Mouse (Mus musculus) limb, embryonic 14.5 days (tissue): Measurements from ENCODE around the gene Gpbp1. TPM values are rescaled to one million over a fixed set of nuclear protein-coding genes. Genes with fewer than 3 reads are reported as not detected.

Experiments used
- ATAC-seq: fragments of 200-750 bp; cut with Nextera tagmentation; 2 replicates; pipeline ENCODE4 v1.8.0; 2017; ENCODE audit warnings: low read depth, moderate number of reproducible peaks, moderate TSS enrichment; ENCODE audit not compliant: low FRiP score
- DNase-seq: peaks from one replicate; pipeline ENCODE4 v3.0.0-alpha.2; 2015; ENCODE audit warnings: low spot score
- H3K27ac ChIP-seq: fragments of 300-500 bp; sonication (generic); replicated peaks from 2 replicates; pipeline ENCODE4 v1.5.1; 2014; ENCODE audit warnings: low read depth, mild to moderate bottlenecking, low read length, moderate library complexity, mixed read lengths
- H3K27me3 ChIP-seq: fragments of 300-500 bp; sonication (generic); 2 replicates; pipeline ENCODE4 v1.6.1; 2014; ENCODE audit warnings: low read length, mixed read lengths; ENCODE audit not compliant: control insufficient read depth, insufficient read depth
- H3K36me3 ChIP-seq: fragments of 300-500 bp; sonication (generic); 2 replicates; pipeline ENCODE4 v1.6.1; 2014; ENCODE audit warnings: mild to moderate bottlenecking, low read length, moderate library complexity, mixed read lengths; ENCODE audit not compliant: control insufficient read depth, insufficient read depth
- H3K4me1 ChIP-seq: fragments of 300-500 bp; sonication (generic); 2 replicates; pipeline ENCODE4 v1.6.1; 2014; ENCODE audit warnings: antibody characterized with exemption, low read length, mixed read lengths; ENCODE audit not compliant: control insufficient read depth, insufficient read depth
- H3K4me2 ChIP-seq: fragments of 300-500 bp; sonication (generic); replicated peaks from 2 replicates; pipeline ENCODE4 v1.6.1; 2014; ENCODE audit warnings: low read depth, mild to moderate bottlenecking, low read length, moderate library complexity; ENCODE audit not compliant: severe bottlenecking
- H3K4me3 ChIP-seq: fragments of 300-500 bp; sonication (generic); replicated peaks from 2 replicates; pipeline ENCODE4 v1.5.1; 2014; ENCODE audit warnings: low read length
- H3K9ac ChIP-seq: fragments of 300-500 bp; sonication (generic); 2 replicates; pipeline ENCODE4 v1.6.1; 2014; ENCODE audit warnings: mild to moderate bottlenecking, low read depth, low read length, moderate library complexity; ENCODE audit not compliant: severe bottlenecking
- H3K9me3 ChIP-seq: fragments of 300-500 bp; sonication (generic); 2 replicates; pipeline ENCODE4 v1.6.1; 2016; ENCODE audit warnings: low read length; ENCODE audit not compliant: control insufficient read depth
- POLR2A ChIP-seq: fragments of 200-500 bp; IDR thresholded peaks from 2 replicates; pipeline ENCODE4 v1.8.0; 2012; ENCODE audit warnings: inconsistent platforms, mild to moderate bottlenecking, moderate library complexity, borderline replicate concordance; ENCODE audit not compliant: insufficient read depth, insufficient read length; ENCODE audit errors: extremely low read depth
- WGBS: fragments of 180-500 bp; shearing (Covaris S2); extraction: QIAGEN DNeasy Blood & Tissue Kit; methylation state at CpG from one replicate; pipeline ENCODE4 v1.1.7; 2014; 5-methylcytosine and 5-hydroxymethylcytosine counted together
- polyA plus RNA-seq, 2 experiments: library from polyadenylated mRNA; depleted of rRNA in 1 of 2; stranded (reverse) in 1 of 2; unstranded in 1 of 2; fragments of >200 nt; fragmentation: Nextera tagmentation in 1 of 2; extraction: Ambion mirVana in 1 of 2; gene quantifications; 2 replicates each; pipeline versions ENCODE4 v1.2.1 to v1.2.3; 2012 to 2014

Gpbp1 gene
- polyA plus RNA-seq, 2 experiments = 53.3 to 84.2 TPM

DNA sequence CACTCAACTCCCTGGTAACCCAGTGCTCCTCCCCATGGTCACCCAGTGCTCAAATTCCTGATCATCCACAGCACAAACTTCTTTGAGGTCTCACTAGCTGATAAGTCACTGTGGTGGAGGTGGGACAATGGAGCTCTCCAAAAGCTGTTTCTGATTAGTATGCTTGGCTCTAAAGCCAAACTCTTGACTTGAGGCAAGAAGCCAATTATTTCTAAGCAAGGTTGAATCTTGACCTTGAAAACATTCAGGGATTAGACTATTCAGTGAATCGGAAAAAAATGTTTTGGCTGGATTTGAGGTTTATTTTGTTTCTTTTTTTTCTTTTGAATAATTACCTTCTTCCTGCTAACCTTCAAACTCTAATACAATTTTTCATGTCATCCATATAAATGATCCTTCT lies 98.9 kb downstream of the Gpbp1 start:
- H3K27ac ChIP-seq = no peak overlapping the region
- WGBS = 56% methylated on average over 1 of the region's 1 CpGs
- H3K4me3 ChIP-seq = no peak overlapping the region
- no peaks in the 10 kb centered on the region for H3K4me1 ChIP-seq
- no peaks in the 10 kb centered on the region for H3K9me3 ChIP-seq
- H3K36me3 ChIP-seq = no peaks in the 10 kb centered on the region
- ATAC-seq = no peak
- H3K9ac ChIP-seq = no peak overlapping the region
- no peaks in the 10 kb centered on the region; the same call in 1 of the 2 replicates for H3K27me3 ChIP-seq
- no peak overlapping the region for H3K4me2 ChIP-seq
- TF ChIP-seq POLR2A = no peak
- peak; percentile 53 for DNase-seq

- TF ChIP-seq POLR2A = no peak
- 54% methylated on average over 12 of the region's 12 CpGs for WGBS
- Histone ChIP-seq H3K27me3 (no peaks in the 10 kb centered on the region), H3K4me2 (no peak overlapping the region), H3K27ac (no peak overlapping the region), H3K9ac (no peak overlapping the region), H3K9me3 (no peaks in the 10 kb centered on the region), H3K4me1 (no peaks in the 10 kb centered on the region), H3K36me3 (no peaks in the 10 kb centered on the region), H3K4me3 (no peak overlapping the region)
- peak; percentile 25 for DNase-seq
- ATAC-seq = no peak
Observed at GRCm38 (mm10) chr13:111384011-111384985, 105.6 kb downstream of the Gpbp1 start.

Other genes with a start within 250 kb of the Gpbp1 start
- 0.03 and 0.04 TPM in 2 replicates for gene Actbl2, start 235.1 kb downstream of the Gpbp1 start, polyA plus RNA-seq (2012; rRNA removed)
- gene Actbl2, start 235.1 kb downstream of the Gpbp1 start, polyA plus RNA-seq (2014; fragmentation: Nextera tagmentation; extraction: Ambion mirVana) = not detected in 2 replicates
- not detected in 2 replicates for gene Gm49496, start 59.8 kb upstream of the Gpbp1 start, polyA plus RNA-seq (2012; rRNA removed)
- gene Gm49496, start 59.8 kb upstream of the Gpbp1 start, polyA plus RNA-seq (2014; fragmentation: Nextera tagmentation; extraction: Ambion mirVana) = not detected in 2 replicates
- not detected in 2 replicates for gene Gm10198, start 102.7 kb upstream of the Gpbp1 start, polyA plus RNA-seq (2012; rRNA removed)
- not detected in 2 replicates for gene Gm10198, start 102.7 kb upstream of the Gpbp1 start, polyA plus RNA-seq (2014; fragmentation: Nextera tagmentation; extraction: Ambion mirVana)
- 23.3 and 25.7 TPM in 2 replicates for gene Mier3, start 190.9 kb upstream of the Gpbp1 start, polyA plus RNA-seq (2012; rRNA removed)
- gene Mier3, start 190.9 kb upstream of the Gpbp1 start, polyA plus RNA-seq (2014; fragmentation: Nextera tagmentation; extraction: Ambion mirVana) = 31.2 and 33.2 TPM in 2 replicates